Mouse (Mus musculus) CH12.LX (cell line): ENCODE measurements around the gene Rgl2. TPM values are rescaled to one million over a fixed set of nuclear protein-coding genes. Genes with fewer than 3 reads are reported as not detected.
"Not testable (repeated sequence)": the region's sequence is repeated elsewhere in the genome, so short reads cannot be mapped to it uniquely, and the experiment has no call there.

ENCODE experiments used
- DNase-seq: peaks from one replicate; pipeline ENCODE4 v3.0.0-alpha.2; 2013; ENCODE audit errors: extremely low read depth
- H3K27ac ChIP-seq: 2 replicates; pipeline ENCODE4 v1.5.1; 2012; ENCODE audit warnings: low read depth, mild to moderate bottlenecking, control low read depth, moderate library complexity; ENCODE audit not compliant: insufficient read depth
- H3K27me3 ChIP-seq: replicated peaks from 2 replicates; pipeline ENCODE3; 2012; ENCODE audit warnings: inconsistent platforms
- H3K36me3 ChIP-seq, 2 experiments: replicated peaks in 1 of 2; 2 replicates each; pipeline versions ENCODE3 to v1.6.1; 2012; ENCODE audit warnings: inconsistent platforms in 1 of 2, low read length in 1 of 2, mild to moderate bottlenecking in 1 of 2, mixed read lengths in 1 of 2, moderate library complexity in 1 of 2; ENCODE audit not compliant: control insufficient read depth in 1 of 2, insufficient read depth in 1 of 2
- H3K4me1 ChIP-seq, 2 experiments: 2 replicates each; pipeline ENCODE4 v1.6.1; 2012; ENCODE audit warnings: inconsistent platforms in 1 of 2, moderate library complexity in 1 of 2; ENCODE audit not compliant: insufficient read depth in 2 of 2, control insufficient read depth in 1 of 2
- H3K4me2 ChIP-seq: 2 replicates; pipeline ENCODE4 v1.6.1; 2012; ENCODE audit warnings: low read depth, mild to moderate bottlenecking, control low read depth; ENCODE audit not compliant: poor library complexity, insufficient read depth, severe bottlenecking
- H3K4me3 ChIP-seq, 3 experiments: fragments of 150-350 bp in 1 of 3; sonication (generic) in 1 of 3; replicated peaks in 1 of 3; 2 replicates each; pipeline versions ENCODE3 to v1.5.1; 2011 to 2012; ENCODE audit warnings: low read depth in 2 of 3, low read length in 2 of 3, mild to moderate bottlenecking in 2 of 3, moderate library complexity in 2 of 3, control low read depth in 1 of 3, improper control_type of control experiment in 1 of 3, inconsistent platforms in 1 of 3, mixed read lengths in 1 of 3; ENCODE audit not compliant: poor library complexity in 1 of 3
- H3K79me2 ChIP-seq: replicated peaks from 2 replicates; pipeline ENCODE4 v1.6.1; 2012; ENCODE audit warnings: mild to moderate bottlenecking, moderate library complexity; ENCODE audit not compliant: control insufficient read depth, poor library complexity, insufficient read depth, severe bottlenecking; ENCODE audit errors: extremely low read depth
- H3K9ac ChIP-seq: 2 replicates; pipeline ENCODE4 v1.6.1; 2012; ENCODE audit warnings: low read depth, mild to moderate bottlenecking, control low read depth, moderate library complexity; ENCODE audit not compliant: insufficient read depth
- H3K9me3 ChIP-seq: replicated peaks from 2 replicates; pipeline ENCODE3; 2012; ENCODE audit warnings: low read length, inconsistent platforms, mixed read lengths
- CHD1 ChIP-seq: IDR thresholded peaks from 2 replicates; pipeline ENCODE4 v1.6.1; 2012; ENCODE audit warnings: low read depth, low read length, improper control_type of control experiment, inconsistent platforms
- CHD2 ChIP-seq: IDR thresholded peaks from 2 replicates; pipeline ENCODE4 v1.6.1; 2011; ENCODE audit warnings: low read length, improper control_type of control experiment
- ETS1 ChIP-seq: conservative IDR thresholded peaks from 2 replicates; pipeline ENCODE4 v1.6.1; 2012; ENCODE audit warnings: low read depth, mild to moderate bottlenecking, inconsistent platforms, low read length, improper control_type of control experiment, moderate library complexity
- GABPA ChIP-seq: IDR thresholded peaks from 2 replicates; pipeline ENCODE4 v1.6.1; 2012; ENCODE audit warnings: low read depth, low read length, improper control_type of control experiment, inconsistent platforms; ENCODE audit not compliant: insufficient replicate concordance
- JUND ChIP-seq: conservative IDR thresholded peaks from 2 replicates; pipeline ENCODE4 v1.6.1; 2011; ENCODE audit warnings: low read depth, low read length, improper control_type of control experiment
- KAT2A ChIP-seq: IDR thresholded peaks from 2 replicates; pipeline ENCODE4 v1.6.1; 2012; ENCODE audit warnings: low read length, improper control_type of control experiment, inconsistent platforms; ENCODE audit not compliant: insufficient replicate concordance
- MXI1 ChIP-seq: IDR thresholded peaks from 2 replicates; pipeline ENCODE4 v1.6.1; 2011; ENCODE audit warnings: mild to moderate bottlenecking, low read depth, low read length, improper control_type of control experiment
- MYC ChIP-seq: IDR thresholded peaks from 2 replicates; pipeline ENCODE4 v1.6.1; 2011; ENCODE audit warnings: low read depth, mild to moderate bottlenecking, improper control_type of control experiment, low read length
- PAX5 ChIP-seq: IDR thresholded peaks from 2 replicates; pipeline ENCODE4 v1.6.1; 2012; ENCODE audit warnings: low read length, inconsistent platforms, mixed read lengths
- POLR2AphosphoS2 ChIP-seq: IDR thresholded peaks from 2 replicates; pipeline ENCODE4 v1.6.1; 2011; ENCODE audit warnings: low read depth, low read length, improper control_type of control experiment
- RAD21 ChIP-seq: IDR thresholded peaks from 2 replicates; pipeline ENCODE4 v1.6.1; 2011; ENCODE audit warnings: low read depth, mild to moderate bottlenecking, low read length, improper control_type of control experiment, moderate library complexity
- SIN3A ChIP-seq: IDR thresholded peaks from 2 replicates; pipeline ENCODE4 v1.6.1; 2012; ENCODE audit warnings: low read length, improper control_type of control experiment, inconsistent platforms
- SMC3 ChIP-seq: IDR thresholded peaks from 2 replicates; pipeline ENCODE4 v1.6.1; 2011; ENCODE audit warnings: low read depth, low read length, improper control_type of control experiment
- TCF12 ChIP-seq: IDR thresholded peaks from 2 replicates; pipeline ENCODE4 v1.6.1; 2014; ENCODE audit warnings: low read depth, mild to moderate bottlenecking, inconsistent platforms, low read length, improper control_type of control experiment
- UBTF ChIP-seq: IDR thresholded peaks from 2 replicates; pipeline ENCODE4 v1.6.1; 2012; ENCODE audit warnings: low read depth, mild to moderate bottlenecking, inconsistent platforms, low read length, improper control_type of control experiment, moderate library complexity
- USF2 ChIP-seq: conservative IDR thresholded peaks from 2 replicates; pipeline ENCODE4 v1.6.1; 2011; ENCODE audit warnings: low read depth, low read length, improper control_type of control experiment
- ZKSCAN1 ChIP-seq: IDR thresholded peaks from 2 replicates; pipeline ENCODE4 v1.6.1; 2012; ENCODE audit warnings: low read depth, inconsistent platforms, low read length, improper control_type of control experiment, borderline replicate concordance
- ZNF384 ChIP-seq: IDR thresholded peaks from 2 replicates; pipeline ENCODE4 v1.6.1; 2012; ENCODE audit warnings: low read depth, low read length, improper control_type of control experiment, inconsistent platforms
- dilution Hi-C: fragments of 300-500 bp; cut with MboI; formaldehyde crosslinking; loops from 2 replicates; pipeline ENCODE4 v1.14.3; 2020; ENCODE audit warnings: low sequenced_read_pairs; ENCODE audit not compliant: extremely low pct_unique_long_range_greater_than_20kb, extremely low pct_ligation_motif_present
- in situ Hi-C: fragments of 300-500 bp; cut with MboI; formaldehyde crosslinking; loops from 3 replicates; pipeline ENCODE4 v1.14.3; 2019; ENCODE audit warnings: low sequenced_read_pairs, low pct_ligation_motif_present, low pct_unique_long_range_greater_than_20kb, mixed read lengths
- polyA plus RNA-seq: library from polyadenylated mRNA; unstranded; fragments of >175 nt; gene quantifications from 2 replicates; pipeline ENCODE4 v1.2.1, GENCODE M21; 2012; ENCODE audit warnings: low read depth; ENCODE audit not compliant: insufficient read length
- total RNA-seq, 2 experiments: library from RNA; depleted of rRNA; stranded (reverse); fragments of 300-350 nt in 1 of 2; fragments of >200 nt in 1 of 2; gene quantifications; 2 replicates each; pipeline ENCODE4 v1.2.3; 2012 to 2014

Gene Rgl2
- total and polyA plus RNA-seq, 3 experiments: 20.1 to 29.1 (median 25.6) TPM

DNA sequence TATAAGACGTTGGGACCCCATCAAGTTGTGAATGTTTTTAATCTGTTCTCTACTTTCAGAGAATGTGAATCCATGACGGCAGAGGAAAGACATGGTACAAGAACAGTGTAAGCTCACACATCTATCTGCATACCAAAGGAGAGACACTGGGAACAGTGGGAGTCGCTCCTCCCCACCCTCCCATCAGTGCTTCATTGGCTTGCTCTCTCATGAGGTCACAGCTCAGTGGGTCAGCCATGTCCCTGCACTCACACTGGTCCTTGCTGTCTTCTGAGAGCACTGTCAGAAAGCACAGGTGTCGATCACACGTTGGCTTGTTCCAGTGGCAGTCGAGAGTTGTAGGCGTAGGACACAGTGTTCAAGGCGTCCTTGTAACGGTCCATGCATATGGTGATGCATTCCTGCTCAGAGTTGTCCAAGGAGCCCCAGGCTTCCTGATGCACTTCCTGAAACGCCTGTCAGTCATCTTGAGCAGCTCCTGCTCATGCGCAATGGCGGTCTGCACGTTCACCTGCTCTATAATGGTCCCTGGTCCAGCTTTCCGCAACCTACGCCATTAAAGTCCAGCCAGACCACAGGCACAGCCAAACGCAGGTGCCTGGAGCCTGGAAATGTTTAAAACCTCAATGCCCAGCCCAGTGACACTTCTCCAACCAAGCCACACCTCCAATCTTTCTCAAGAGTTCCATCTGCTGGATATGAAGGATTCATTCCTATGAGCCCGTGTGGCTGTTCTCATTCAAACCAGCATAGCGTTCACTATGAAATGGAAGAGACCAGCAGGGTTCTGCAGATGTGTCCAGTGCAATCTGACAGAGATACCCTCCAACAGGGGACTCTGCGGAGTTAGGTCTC, 51.1 kb downstream of the Rgl2 start:
- Histone ChIP-seq H3K4me3 (no peak overlapping the region), H3K9me3 (no peaks in the 10 kb centered on the region), H3K4me1 (peaks cover 6 to 20% of the 10 kb centered on the region in 2 experiments; a peak in 3 of 4 replicates), H3K27me3 (no peaks in the 10 kb centered on the region), H3K36me3 (peaks cover 0 to 1% of the 10 kb centered on the region in 2 experiments), H3K9ac (no peak overlapping the region), H3K79me2 (no peaks in the 10 kb centered on the region), H3K4me2 (no peak overlapping the region), H3K27ac (no peak overlapping the region)
- no peak for DNase-seq
- in situ Hi-C loops (loop anchor here (25.0 kb wide), 1 partner anchor 1482 kb away; the partner anchor contains the start of gene H2-Q10), dilution Hi-C loops (no loop called here)
- no peak for TF ChIP-seq PAX5
- no peak for TF ChIP-seq GABPA
- TF ChIP-seq SIN3A: no peak
- TF ChIP-seq POLR2AphosphoS2: no peak
- TF ChIP-seq CHD2: no peak
- TF ChIP-seq CHD1: no peak
- no peak for TF ChIP-seq MXI1
- TF ChIP-seq KAT2A: no peak
- TF ChIP-seq USF2: no peak
- TF ChIP-seq JUND: no peak
- TF ChIP-seq MYC: no peak
- TF ChIP-seq ZNF384: no peak
- TF ChIP-seq SMC3: no peak
- no peak for TF ChIP-seq ZKSCAN1
- no peak for TF ChIP-seq RAD21
- TF ChIP-seq ETS1: no peak
- TF ChIP-seq UBTF: no peak
- TF ChIP-seq TCF12: no peak

DNA sequence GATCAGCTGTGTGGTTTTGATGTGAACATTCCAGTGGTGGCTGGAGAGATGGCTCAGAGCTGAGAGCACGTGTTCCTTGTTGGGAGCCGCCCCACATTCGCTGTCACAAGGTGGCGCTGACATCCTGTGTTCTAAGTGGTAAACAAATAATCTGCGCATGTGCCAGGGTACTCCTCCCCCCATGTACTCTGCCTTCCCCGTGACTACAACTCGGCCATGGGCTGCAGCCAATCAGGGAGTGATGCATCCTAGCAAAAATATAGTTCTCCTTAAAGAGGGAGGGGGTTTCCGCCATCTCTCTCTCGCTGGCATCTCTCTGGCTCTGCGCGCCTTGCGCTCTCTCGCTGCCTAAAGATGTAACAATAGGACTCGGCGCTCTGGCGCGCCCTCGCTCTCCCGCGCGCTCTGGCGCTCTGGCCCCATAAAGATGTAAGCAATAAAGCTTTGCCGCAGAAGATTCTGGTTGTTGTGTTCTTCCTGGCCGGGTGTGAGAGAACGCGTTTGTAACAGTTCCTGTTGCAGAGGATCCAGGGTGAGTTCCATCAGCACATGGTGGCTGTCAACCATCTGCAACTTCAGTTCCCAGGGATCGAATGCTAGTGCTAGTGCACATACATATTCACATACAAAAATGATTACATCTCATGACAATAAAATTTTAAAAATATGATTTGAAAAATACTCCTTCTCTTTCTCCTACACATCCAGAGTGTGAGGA, 52.0 kb downstream of the Rgl2 start:
- dilution Hi-C loops, H3K9ac ChIP-seq, H3K36me3 ChIP-seq, H3K27ac ChIP-seq, H3K4me3 ChIP-seq, H3K4me2 ChIP-seq, DNase-seq, H3K9me3 ChIP-seq, H3K27me3 ChIP-seq, H3K79me2 ChIP-seq: not testable (repeated sequence)
- peaks cover 6 to 25% of the 10 kb centered on the region in 2 experiments; a peak in 3 of 4 replicates for H3K4me1 ChIP-seq
- in situ Hi-C loops: loop anchor here (25.0 kb wide), 1 partner anchor 1481 kb away; the partner anchor contains the start of gene H2-Q10
